Mouse (Mus musculus) yolk sac, embryonic 10.5 days (tissue): ENCODE measurements around the gene Selenom.

Experiments
- DNase-seq: peaks from one replicate; pipeline ENCODE4 v3.0.0-alpha.2; 2017; ENCODE audit warnings: low spot score

The Selenom gene

GRCm38 (mm10) chr11:3530731-3531130, 16.2 kb downstream of the Selenom start:
- no peak for DNase-seq

GRCm38 (mm10) chr11:3531634-3532033, 17.1 kb downstream of the Selenom start:
- no peak for DNase-seq

- DNase-seq, result no peak
These were observed 17.8 kb downstream of the Selenom start for GRCm38 (mm10) chr11:3532101-3532931.

GRCm38 (mm10) chr11:3533406-3533932, 19.0 kb downstream of the Selenom start:
- DNase-seq, result no peak

- DNase-seq, result no peak
These were observed 20.5 kb downstream of the Selenom start for GRCm38 (mm10) chr11:3534956-3535355.

- peak; percentile 94 for DNase-seq
These were observed 21.0 kb downstream of the Selenom start for GRCm38 (mm10) chr11:3535406-3535986.

GRCm38 (mm10) chr11:3536082-3536481, 21.6 kb downstream of the Selenom start:
- no peak for DNase-seq

- no peak for DNase-seq
These were observed 22.4 kb downstream of the Selenom start for GRCm38 (mm10) chr11:3536745-3537333.

- no peak for DNase-seq
These were observed 23.2 kb downstream of the Selenom start for GRCm38 (mm10) chr11:3537711-3538110.

- no peak for DNase-seq
These were observed 23.9 kb downstream of the Selenom start for GRCm38 (mm10) chr11:3538341-3538740.

- peak; percentile 96 for DNase-seq
These were observed 24.8 kb downstream of the Selenom start for GRCm38 (mm10) chr11:3539111-3539825.

- DNase-seq, result no peak
These were observed 25.3 kb downstream of the Selenom start for GRCm38 (mm10) chr11:3539826-3540196.

- DNase-seq, result no peak
These were observed 26.1 kb downstream of the Selenom start, which contains the start of gene Smtn for GRCm38 (mm10) chr11:3540451-3541085. Gene Smtn (minus strand): TSS chr11:3540612.

GRCm38 (mm10) chr11:3541932-3542331, 27.4 kb downstream of the Selenom start:
- DNase-seq, result no peak

- no peak for DNase-seq
These were observed 28.5 kb downstream of the Selenom start for GRCm38 (mm10) chr11:3543001-3543400.

GRCm38 (mm10) chr11:3544409-3544808, 29.9 kb downstream of the Selenom start:
- no peak for DNase-seq

GRCm38 (mm10) chr11:3545531-3546241, 31.2 kb downstream of the Selenom start:
- DNase-seq, result no peak

GRCm38 (mm10) chr11:3546242-3546562, 31.7 kb downstream of the Selenom start:
- DNase-seq, result no peak

- DNase-seq, result no peak
These were observed 32.6 kb downstream of the Selenom start for GRCm38 (mm10) chr11:3547047-3547446.

GRCm38 (mm10) chr11:3547969-3548368, 33.5 kb downstream of the Selenom start:
- no peak for DNase-seq
